9 mouse cellular contexts compared by ENCODE assay signal in genomic region chr14:53881304-53881703, GRCm38 (mm10).
DNase-seq lines count a peak whose midpoint lies in the region; ATAC-seq and TF ChIP-seq lines count a peak whose summit lies in the region.
"Had no signal": no experiment of that assay in that cellular context is flagged by ENCODE, and none has a peak within 500 bp of the region (broad histone marks: within the 10 kb centered on the region; RNA-seq: fewer than 3 reads in every experiment).

No protein-coding gene starts in this region.

- H3K9ac ChIP-seq in kidney, embryonic 15.5 days: no peak overlapping the region
- H3K9ac ChIP-seq in embryonic facial prominence, embryonic 13.5 days: no peak overlapping the region
- no peak overlapping the region for H3K9ac ChIP-seq in midbrain, postnatal 0 days (replicated peaks; ENCODE audit: low read length, poor library complexity, severe bottlenecking)
- H3K9ac ChIP-seq in intestine, embryonic 16.5 days (ENCODE audit: low read depth, low read length): no peak overlapping the region
- H3K9ac ChIP-seq: liver, embryonic 15.5 days had no signal

- 0 out of 2 replicates have a peak, but pooled peaks have one; percentile 73 for ATAC-seq in kidney, embryonic 15.5 days (replicated peaks; ENCODE audit: low FRiP score)
- 0 out of 2 replicates have a peak, but pooled peaks have one; percentile 56 for ATAC-seq in embryonic facial prominence, embryonic 13.5 days (ENCODE audit: insufficient number of reproducible peaks, insufficient read depth, low FRiP score, low TSS enrichment, low read depth)
- 0 out of 2 replicates have a peak, but pooled peaks have one; percentile 63 for ATAC-seq in midbrain, postnatal 0 days (ENCODE audit: low FRiP score)
- no peak for ATAC-seq in intestine, embryonic 16.5 days

- peak; percentile 75 for TF ChIP-seq CTCF in midbrain, postnatal 0 days (IDR thresholded peaks at IDR 0.05)

- WGBS in kidney, embryonic 15.5 days: 8% methylated on average over 3 of the region's 3 CpGs
- WGBS in embryonic facial prominence, embryonic 13.5 days: 5% methylated on average over 3 of the region's 3 CpGs
- WGBS in midbrain, postnatal 0 days: 11% methylated on average over 3 of the region's 3 CpGs
- 8% methylated on average over 3 of the region's 3 CpGs for WGBS in intestine, embryonic 16.5 days

- H3K4me1 ChIP-seq in kidney, embryonic 15.5 days: no peaks in the 10 kb centered on the region
- no peaks in the 10 kb centered on the region for H3K4me1 ChIP-seq in embryonic facial prominence, embryonic 13.5 days
- H3K4me1 ChIP-seq in midbrain, postnatal 0 days (ENCODE audit: insufficient read depth, low read length): no peaks in the 10 kb centered on the region
- H3K4me1 ChIP-seq in intestine, embryonic 16.5 days (ENCODE audit: control insufficient read depth, insufficient read depth, low read length): no peaks in the 10 kb centered on the region
- H3K4me1 ChIP-seq: liver, embryonic 15.5 days had no signal

- H3K27me3 ChIP-seq in kidney, embryonic 15.5 days: no peaks in the 10 kb centered on the region
- peaks cover 3% of the 10 kb centered on the region; the same call in 1 of the 2 replicates for H3K27me3 ChIP-seq in embryonic facial prominence, embryonic 13.5 days
- H3K27me3 ChIP-seq in midbrain, postnatal 0 days (ENCODE audit: insufficient read depth, low read length): no peaks in the 10 kb centered on the region
- no peaks in the 10 kb centered on the region for H3K27me3 ChIP-seq in intestine, embryonic 16.5 days (replicated peaks; ENCODE audit: control insufficient read depth, insufficient read depth, low read length)

- no peak overlapping the region for H3K4me3 ChIP-seq in kidney, embryonic 15.5 days (replicated peaks)
- H3K4me3 ChIP-seq in embryonic facial prominence, embryonic 13.5 days: no peak overlapping the region
- no peak overlapping the region for H3K4me3 ChIP-seq in midbrain, postnatal 0 days (ENCODE audit: low read depth, low read length)
- H3K4me3 ChIP-seq in intestine, embryonic 16.5 days (ENCODE audit: low read length): no peak overlapping the region
- H3K4me3 ChIP-seq: liver, embryonic 15.5 days had no signal

- no peak overlapping the region for H3K4me2 ChIP-seq in kidney, embryonic 15.5 days
- H3K4me2 ChIP-seq in embryonic facial prominence, embryonic 13.5 days: no peak overlapping the region
- no peak overlapping the region for H3K4me2 ChIP-seq in midbrain, postnatal 0 days (ENCODE audit: low read depth, low read length, poor library complexity, severe bottlenecking)
- H3K4me2 ChIP-seq in intestine, embryonic 16.5 days (ENCODE audit: low read depth, low read length): no peak overlapping the region
- H3K4me2 ChIP-seq: liver, embryonic 15.5 days had no signal

- no peak for DNase-seq in kidney, postnatal 25 days
- DNase-seq in Muller cell, postnatal 12 days (ENCODE audit: inconsistent ontology term): peak; percentile 36
- peak; percentile 75 for DNase-seq in midbrain, postnatal 0 days (ENCODE audit: low spot score)
- no peak for DNase-seq in spleen, postnatal 14 days (ENCODE audit: low spot score in 2 of 2)
- no peak for DNase-seq in spleen, postnatal 4 days (ENCODE audit: low spot score in 2 of 2)

- no peaks in the 10 kb centered on the region for H3K9me3 ChIP-seq in kidney, embryonic 15.5 days (replicated peaks)
- no peaks in the 10 kb centered on the region for H3K9me3 ChIP-seq in embryonic facial prominence, embryonic 13.5 days
- no peaks in the 10 kb centered on the region for H3K9me3 ChIP-seq in midbrain, postnatal 0 days (ENCODE audit: low read length)
- H3K9me3 ChIP-seq in intestine, embryonic 16.5 days (ENCODE audit: control insufficient read depth, low read length): no peaks in the 10 kb centered on the region
- H3K9me3 ChIP-seq: liver, embryonic 15.5 days had no signal

- no peaks in the 10 kb centered on the region for H3K36me3 ChIP-seq in kidney, embryonic 15.5 days
- H3K36me3 ChIP-seq in embryonic facial prominence, embryonic 13.5 days: no peaks in the 10 kb centered on the region
- H3K36me3 ChIP-seq in midbrain, postnatal 0 days (ENCODE audit: insufficient read depth, low read length): no peaks in the 10 kb centered on the region
- H3K36me3 ChIP-seq in intestine, embryonic 16.5 days (ENCODE audit: control insufficient read depth, insufficient read depth, low read length): no peaks in the 10 kb centered on the region
- H3K36me3 ChIP-seq: liver, embryonic 15.5 days had no signal

- no peak overlapping the region for H3K27ac ChIP-seq in kidney, embryonic 15.5 days
- no peak overlapping the region for H3K27ac ChIP-seq in embryonic facial prominence, embryonic 13.5 days
- H3K27ac ChIP-seq in midbrain, postnatal 0 days (ENCODE audit: low read depth, low read length): no peak overlapping the region
- H3K27ac ChIP-seq in intestine, embryonic 16.5 days (ENCODE audit: low read length): no peak overlapping the region
- H3K27ac ChIP-seq: liver, embryonic 15.5 days had no signal

Comparison
In these comparisons a context has a peak if more than half of its experiments do, and no peak if none do; other contexts are left out.
1. DNase-seq: peak in Muller cell, postnatal 12 days (single experiment) and midbrain, postnatal 0 days (single experiment); none in kidney, postnatal 25 days (0 of 2), spleen, postnatal 14 days (0 of 2) and spleen, postnatal 4 days (0 of 2).